ENCODE assay signal across 26 mouse cellular contexts in genomic region chr8:77272136-77272535, GRCm38 (mm10).
DNase-seq lines count a peak whose midpoint lies in the region; ATAC-seq lines count a peak whose summit lies in the region.
"Had no signal": no experiment of that assay in that cellular context is flagged by ENCODE, and none has a peak within 500 bp of the region (broad histone marks: within the 10 kb centered on the region; RNA-seq: fewer than 3 reads in every experiment).

No protein-coding gene starts in this region.

- no peaks in the 10 kb centered on the region for H3K4me1 ChIP-seq in embryonic facial prominence, embryonic 14.5 days (ENCODE audit: control insufficient read depth, insufficient read depth, low read length)
- H3K4me1 ChIP-seq in embryonic facial prominence, embryonic 10.5 days = 0 out of 2 replicates have a peak, but pooled peaks cover 4% of the 10 kb centered on the region
- peaks cover 29% of the 10 kb centered on the region for H3K4me1 ChIP-seq in lung, embryonic 15.5 days
- H3K4me1 ChIP-seq in midbrain, embryonic 11.5 days (ENCODE audit: control insufficient read depth, insufficient read depth, low read length) = no peaks in the 10 kb centered on the region
- H3K4me1 ChIP-seq: embryonic facial prominence, embryonic 12.5 days; forebrain, embryonic 12.5 days had no signal

- H3K27ac ChIP-seq in embryonic facial prominence, embryonic 14.5 days (replicated peaks; ENCODE audit: low read depth, low read length) = no peak overlapping the region
- H3K27ac ChIP-seq in embryonic facial prominence, embryonic 10.5 days (replicated peaks) = no peak overlapping the region
- peak overlapping the region; percentile 35 for H3K27ac ChIP-seq in lung, embryonic 15.5 days
- H3K27ac ChIP-seq in midbrain, embryonic 11.5 days (ENCODE audit: low read depth, low read length) = no peak overlapping the region
- H3K27ac ChIP-seq: embryonic facial prominence, embryonic 12.5 days; embryonic facial prominence, embryonic 15.5 days; forebrain, embryonic 10.5 days; forebrain, embryonic 12.5 days had no signal

- H3K36me3 ChIP-seq in embryonic facial prominence, embryonic 14.5 days (ENCODE audit: control insufficient read depth, insufficient read depth, low read length) = peaks cover 24% of the 10 kb centered on the region; the same call in 1 of the 2 replicates
- peaks cover 34% of the 10 kb centered on the region for H3K36me3 ChIP-seq in embryonic facial prominence, embryonic 10.5 days (replicated peaks)
- peaks cover 15% of the 10 kb centered on the region; the same call in 1 of the 2 replicates for H3K36me3 ChIP-seq in lung, embryonic 15.5 days
- no peaks in the 10 kb centered on the region for H3K36me3 ChIP-seq in midbrain, embryonic 11.5 days (ENCODE audit: control insufficient read depth, insufficient read depth, low read length)
- H3K36me3 ChIP-seq: forebrain, embryonic 12.5 days had no signal

- no peaks in the 10 kb centered on the region for H3K27me3 ChIP-seq in embryonic facial prominence, embryonic 14.5 days (replicated peaks; ENCODE audit: control insufficient read depth, insufficient read depth, low read length)
- H3K27me3 ChIP-seq in embryonic facial prominence, embryonic 10.5 days (replicated peaks; ENCODE audit: low read depth, poor library complexity, severe bottlenecking) = no peaks in the 10 kb centered on the region
- H3K27me3 ChIP-seq in lung, embryonic 15.5 days = no peaks in the 10 kb centered on the region
- no peaks in the 10 kb centered on the region for H3K27me3 ChIP-seq in midbrain, embryonic 11.5 days (ENCODE audit: control insufficient read depth, insufficient read depth, low read length)
- H3K27me3 ChIP-seq: CH12.LX; embryonic facial prominence, embryonic 12.5 days; embryonic facial prominence, embryonic 15.5 days; forebrain, embryonic 12.5 days had no signal

- DNase-seq in embryonic facial prominence, embryonic 14.5 days (ENCODE audit: low spot score) = no peak
- DNase-seq in embryonic facial prominence, embryonic 10.5 days (ENCODE audit: low spot score) = no peak
- DNase-seq in lung, postnatal 10 days = no peak
- DNase-seq in ES-CJ7 (ENCODE audit: low read depth, low spot score) = peak; percentile 53
- peak; percentile 42 for DNase-seq in ZHBTc4 (ENCODE audit: low read depth, low spot score)
- DNase-seq in midbrain, embryonic 11.5 days (ENCODE audit: low spot score, missing footprints) = no peak
- no peak for DNase-seq in heart, postnatal 36 days
- DNase-seq: adrenal gland, adult 2 months; adrenal gland, postnatal 10 days; adrenal gland, postnatal 25 days; B cell, adult 2 months; cerebellum, adult 11-12 months; cerebellum, adult 2 months; cerebellum, adult 9-10 months; cerebellum, postnatal 10 days; cerebellum, postnatal 25 days had no signal

- 82% methylated on average over 6 of the region's 6 CpGs for WGBS in embryonic facial prominence, embryonic 14.5 days
- 80% methylated on average over 6 of the region's 6 CpGs for WGBS in embryonic facial prominence, embryonic 10.5 days
- WGBS in lung, embryonic 15.5 days = 61% methylated on average over 6 of the region's 6 CpGs
- 85% methylated on average over 6 of the region's 6 CpGs for WGBS in midbrain, embryonic 11.5 days

- H3K4me3 ChIP-seq in embryonic facial prominence, embryonic 14.5 days (ENCODE audit: low read depth, low read length) = no peak overlapping the region
- H3K4me3 ChIP-seq in embryonic facial prominence, embryonic 10.5 days = no peak overlapping the region
- H3K4me3 ChIP-seq in lung, embryonic 15.5 days = no peak overlapping the region
- no peak overlapping the region for H3K4me3 ChIP-seq in midbrain, embryonic 11.5 days (ENCODE audit: low read depth, low read length)
- H3K4me3 ChIP-seq: embryonic facial prominence, embryonic 12.5 days; embryonic facial prominence, embryonic 15.5 days; erythroblast, embryonic 14.5 days; forebrain, embryonic 10.5 days; forebrain, embryonic 12.5 days had no signal

- intact Hi-C loops in heart, postnatal 36 days (cut with DNase I) = no loop called here

- H3K4me2 ChIP-seq in embryonic facial prominence, embryonic 14.5 days (ENCODE audit: low read depth, low read length) = no peak overlapping the region
- no peak overlapping the region for H3K4me2 ChIP-seq in lung, embryonic 15.5 days
- H3K4me2 ChIP-seq in midbrain, embryonic 11.5 days = no peak overlapping the region
- H3K4me2 ChIP-seq: embryonic facial prominence, embryonic 12.5 days; embryonic facial prominence, embryonic 15.5 days; forebrain, embryonic 12.5 days had no signal

- no peak overlapping the region for H3K9ac ChIP-seq in embryonic facial prominence, embryonic 14.5 days (ENCODE audit: low read depth, low read length)
- H3K9ac ChIP-seq in lung, embryonic 15.5 days = no peak overlapping the region
- no peak overlapping the region for H3K9ac ChIP-seq in midbrain, embryonic 11.5 days (ENCODE audit: low read length)
- H3K9ac ChIP-seq: embryonic facial prominence, embryonic 12.5 days; embryonic facial prominence, embryonic 15.5 days; forebrain, embryonic 12.5 days had no signal

- peak; percentile 35; the same call in 1 of the 2 replicates for ATAC-seq in embryonic facial prominence, embryonic 14.5 days (ENCODE audit: low read depth)
- ATAC-seq in lung, embryonic 15.5 days (ENCODE audit: borderline replicate concordance, extremely low read depth, low FRiP score, low TSS enrichment) = no peak
- no peak for ATAC-seq in midbrain, embryonic 11.5 days (ENCODE audit: low FRiP score)
- ATAC-seq: CD4-positive, CD25-positive, alpha-beta regulatory T cell, adult 4 months; forebrain, embryonic 14.5 days; forebrain, embryonic 16.5 days had no signal

- H3K9me3 ChIP-seq in embryonic facial prominence, embryonic 14.5 days (ENCODE audit: control insufficient read depth, low read length) = peaks cover 14% of the 10 kb centered on the region
- H3K9me3 ChIP-seq in embryonic facial prominence, embryonic 10.5 days = 0 out of 2 replicates have a peak, but pooled peaks cover 2% of the 10 kb centered on the region
- H3K9me3 ChIP-seq in lung, embryonic 15.5 days = no peaks in the 10 kb centered on the region
- H3K9me3 ChIP-seq in midbrain, embryonic 11.5 days (ENCODE audit: control insufficient read depth, low read length) = no peaks in the 10 kb centered on the region; the same call in 1 of the 2 replicates
- H3K9me3 ChIP-seq: embryonic facial prominence, embryonic 12.5 days; embryonic facial prominence, embryonic 15.5 days had no signal

Comparison
In these comparisons a context has a peak if more than half of its experiments do, and no peak if none do; other contexts are left out.
1. DNase-seq: peak in ES-CJ7 (single experiment) and ZHBTc4 (single experiment); none in embryonic facial prominence, embryonic 14.5 days (single experiment), embryonic facial prominence, embryonic 10.5 days (single experiment), lung, postnatal 10 days (single experiment), midbrain, embryonic 11.5 days (single experiment) and heart, postnatal 36 days (0 of 2).